Mouse (Mus musculus) thymus, adult 2 months (tissue): ENCODE results near the gene Rimkla. TPM values are rescaled to one million over a fixed set of nuclear protein-coding genes. Genes with fewer than 3 reads are reported as not detected.
A peak's percentile ranks its signal among the peaks of the same experiment; 100 is the strongest.

Experiments
- DNase-seq: peaks from one replicate; pipeline ENCODE4 v3.0.0; 2021
- H3K27ac ChIP-seq: fragments of 200-500 bp; 2 replicates; pipeline ENCODE4 v1.5.1; 2012; ENCODE audit warnings: low read length, control low read depth; ENCODE audit not compliant: control insufficient read depth, insufficient read depth
- H3K27me3 ChIP-seq: fragments of 200-500 bp; 2 replicates; pipeline ENCODE4 v1.6.1; 2012; ENCODE audit warnings: mild to moderate bottlenecking, low read length, moderate library complexity, mixed read lengths; ENCODE audit not compliant: control insufficient read depth, insufficient read depth
- H3K36me3 ChIP-seq: fragments of 200-500 bp; 2 replicates; pipeline ENCODE4 v1.6.1; 2012; ENCODE audit warnings: mild to moderate bottlenecking, low read length, moderate library complexity; ENCODE audit not compliant: control insufficient read depth, insufficient read depth
- H3K4me1 ChIP-seq: fragments of 200-500 bp; replicated peaks from 2 replicates; pipeline ENCODE4 v1.6.1; 2012; ENCODE audit warnings: low read length; ENCODE audit not compliant: control insufficient read depth, insufficient read depth
- H3K4me3 ChIP-seq: fragments of 200-500 bp; 2 replicates; pipeline ENCODE4 v1.5.1; 2012; ENCODE audit warnings: mild to moderate bottlenecking, low read length, control low read depth, moderate library complexity; ENCODE audit not compliant: control insufficient read depth, insufficient read depth
- CTCF ChIP-seq: fragments of 200-500 bp; IDR thresholded peaks from 2 replicates; pipeline ENCODE4 v1.5.1; 2012; ENCODE audit warnings: mild to moderate bottlenecking, control low read depth, low read length, moderate library complexity, borderline replicate concordance; ENCODE audit not compliant: control insufficient read depth, poor library complexity, insufficient read depth; ENCODE audit errors: extremely low read depth
- POLR2A ChIP-seq: fragments of 200-500 bp; IDR thresholded peaks from 2 replicates; pipeline ENCODE4 v1.6.1; 2012; ENCODE audit warnings: mild to moderate bottlenecking, low read length, control low read depth, moderate library complexity; ENCODE audit not compliant: control insufficient read depth, poor library complexity, insufficient read depth; ENCODE audit errors: extremely low read depth
- WGBS: fragments of 180-500 bp; shearing (Covaris S2); methylation state at CpG from one replicate; pipeline ENCODE4 v1.1.7; 2018; 5-methylcytosine and 5-hydroxymethylcytosine counted together
- polyA plus RNA-seq: library from polyadenylated mRNA; depleted of rRNA; stranded (reverse); fragments of >200 nt; gene quantifications from 2 replicates; pipeline ENCODE4 v1.2.3, GENCODE M21; 2012; rRNA removed

Gene Rimkla
- polyA plus RNA-seq, 1 experiment = 1.8 TPM

DNA sequence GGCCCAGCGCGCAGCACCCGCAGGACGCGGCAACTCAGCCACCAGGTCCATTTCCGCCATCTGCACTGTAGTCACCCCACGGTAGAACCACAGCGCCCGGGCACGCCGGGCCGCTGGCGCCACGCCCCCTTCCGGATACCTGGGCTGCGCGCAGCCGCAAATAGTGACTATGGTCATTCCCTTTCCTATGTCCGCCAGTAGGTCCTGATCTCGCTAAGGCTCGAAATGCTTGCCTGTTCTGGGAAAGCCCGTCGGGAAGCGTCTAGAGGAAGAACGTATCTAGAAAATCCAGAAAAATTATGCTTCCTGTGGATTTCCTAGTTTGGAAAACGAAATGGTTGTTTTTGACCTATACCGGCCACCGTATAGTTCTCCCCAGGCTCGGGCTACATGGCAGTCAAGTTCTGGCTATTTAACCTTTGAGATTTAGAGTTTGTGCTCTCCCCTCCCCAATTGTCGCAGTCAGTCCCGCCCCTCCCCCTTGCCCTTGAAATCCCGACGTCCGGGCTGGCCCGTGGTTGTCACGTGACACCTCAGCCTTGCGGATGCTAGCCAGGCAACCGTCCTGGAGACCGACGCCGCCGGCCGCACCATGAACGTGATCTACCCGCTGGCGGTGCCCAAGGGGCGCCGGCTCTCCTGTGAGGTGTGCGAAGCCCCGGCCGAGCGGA lies 70.0 kb downstream of the Rimkla start, which contains the start of the genes Ppcs and Zmynd12:
TSS of gene Ppcs (minus strand) at position 127 of the 671 bp plus-strand sequence.
TSS of gene Zmynd12 (plus strand) at position 521 of the 671 bp plus-strand sequence.
- Histone ChIP-seq H3K36me3 (no peaks in the 10 kb centered on the region), H3K4me1 (peaks cover 9% of the 10 kb centered on the region), H3K4me3 (peak within 1 kb of the TSS; percentile 55), H3K27me3 (no peaks in the 10 kb centered on the region), H3K27ac (peak within 1 kb of the TSS; percentile 63; the same call in 1 of the 2 replicates)
- WGBS = under 1% methylated on average over 52 of the region's 52 CpGs
- TF ChIP-seq POLR2A (peak; percentile 65; the same call in 1 of the 2 replicates), CTCF (peak; percentile 49; the same call in 1 of the 2 replicates)
- peak; percentile 90 for DNase-seq

DNA sequence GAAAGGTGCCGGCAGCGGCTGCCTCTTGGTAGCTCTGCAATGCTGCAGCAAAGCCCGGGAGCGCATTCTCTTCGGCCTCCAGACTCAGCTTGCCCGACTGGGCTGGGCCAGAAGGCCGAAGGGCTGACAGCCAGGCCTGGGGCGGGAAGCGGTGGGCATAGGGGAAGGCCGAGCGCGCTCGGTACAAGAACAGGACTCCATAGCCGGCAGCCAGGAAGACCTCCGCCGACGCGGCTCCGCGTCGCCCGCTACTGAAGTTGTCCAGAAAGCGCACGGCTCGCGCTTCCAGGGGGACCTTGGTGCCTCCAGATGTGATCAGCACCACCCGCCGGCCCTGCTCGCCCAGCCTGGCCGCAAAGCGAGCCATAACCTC lies 70.5 kb downstream of the Rimkla start:
- Histone ChIP-seq H3K27me3 (no peaks in the 10 kb centered on the region), H3K4me1 (peaks cover 9% of the 10 kb centered on the region), H3K36me3 (no peaks in the 10 kb centered on the region), H3K27ac (no peak overlapping the region), H3K4me3 (peak overlapping the region; percentile 55)
- WGBS = 2% methylated on average over 31 of the region's 31 CpGs
- DNase-seq = no peak
- no peak for TF ChIP-seq CTCF
- TF ChIP-seq POLR2A = no peak

GRCm38 (mm10) chr4:119421191-119421590 lies 71.2 kb downstream of the Rimkla start:
- Histone ChIP-seq H3K4me1 (peaks cover 9% of the 10 kb centered on the region), H3K4me3 (no peak overlapping the region), H3K27ac (no peak overlapping the region), H3K27me3 (no peaks in the 10 kb centered on the region), H3K36me3 (no peaks in the 10 kb centered on the region)
- WGBS = 71% methylated on average over 3 of the region's 3 CpGs
- DNase-seq = no peak
- TF ChIP-seq POLR2A (no peak), CTCF (no peak)

DNA sequence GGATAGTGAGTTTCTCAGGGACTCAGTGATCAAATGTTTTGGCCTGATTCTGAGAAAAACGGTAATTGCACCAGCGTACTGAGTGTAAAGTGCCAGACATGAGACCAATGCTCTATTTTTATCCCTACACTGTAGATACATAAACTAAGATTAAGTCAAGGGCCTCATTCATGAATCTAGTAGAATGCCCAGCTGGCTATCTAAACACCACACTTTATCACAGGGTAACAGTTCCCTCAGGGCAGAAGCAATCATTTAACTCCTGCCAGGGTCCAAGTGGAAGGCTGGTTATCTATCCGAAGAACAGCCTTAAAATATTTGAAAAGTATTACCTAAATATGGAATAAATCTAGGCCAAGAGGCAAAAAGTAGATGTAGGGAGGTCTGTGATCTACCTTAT lies 74.5 kb downstream of the Rimkla start:
- H3K4me3 ChIP-seq = no peak overlapping the region
- peaks cover 15% of the 10 kb centered on the region for H3K4me1 ChIP-seq
- DNase-seq = no peak
- TF ChIP-seq POLR2A = no peak
- H3K27ac ChIP-seq = no peak overlapping the region
- H3K36me3 ChIP-seq = no peaks in the 10 kb centered on the region
- WGBS = 98% methylated on average over 3 of the region's 3 CpGs
- no peaks in the 10 kb centered on the region for H3K27me3 ChIP-seq

DNA sequence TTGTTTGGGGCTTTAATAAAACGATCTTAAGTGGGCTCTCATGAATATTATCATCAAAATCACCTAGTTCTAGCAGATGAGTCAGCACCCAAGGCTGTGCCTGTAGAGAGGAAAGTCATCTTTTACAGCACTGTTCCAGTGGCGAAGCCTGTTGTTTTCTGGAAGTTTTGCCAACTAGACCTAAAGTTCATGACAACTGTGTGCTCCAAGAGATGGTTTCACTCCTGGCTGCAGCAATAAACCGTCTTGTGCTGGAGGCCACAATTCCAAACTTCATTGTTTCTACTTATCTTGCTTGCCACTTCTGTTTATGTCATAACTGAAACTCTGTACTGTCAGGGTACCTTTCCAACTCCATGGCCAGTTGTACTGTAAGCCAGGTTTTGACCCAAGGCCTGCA lies 75.2 kb downstream of the Rimkla start:
- no peak overlapping the region for H3K27ac ChIP-seq
- DNase-seq = no peak

More for the DNA sequence above, 75.2 kb downstream of the Rimkla start:
- H3K4me1 ChIP-seq = peaks cover 19% of the 10 kb centered on the region
- H3K4me3 ChIP-seq = no peak overlapping the region
- TF ChIP-seq CTCF (no peak), POLR2A (no peak)
- no peaks in the 10 kb centered on the region for H3K27me3 ChIP-seq
- WGBS = 90% methylated on average over 3 of the region's 3 CpGs
- H3K36me3 ChIP-seq = no peaks in the 10 kb centered on the region

Other genes with a start within 250 kb of the Rimkla start
- gene Cldn19, start 237.2 kb downstream of the Rimkla start, polyA plus RNA-seq = 0.18 and 0.50 TPM in 2 replicates
- 156 and 199 TPM in 2 replicates for gene Ybx1, start 198.0 kb downstream of the Rimkla start, polyA plus RNA-seq
- gene Ppih, start 172.1 kb downstream of the Rimkla start, polyA plus RNA-seq = 21.2 and 26.6 TPM in 2 replicates
- 3.4 and 3.7 TPM in 2 replicates for gene Ccdc30, start 77.1 kb downstream of the Rimkla start, polyA plus RNA-seq
- gene Ppcs, start 70.2 kb downstream of the Rimkla start, polyA plus RNA-seq = 20.1 and 21.8 TPM in 2 replicates
- 0.35 and 0.55 TPM in 2 replicates for gene Zmynd12, start 69.8 kb downstream of the Rimkla start, polyA plus RNA-seq
- gene Foxj3, start 44.4 kb upstream of the Rimkla start, polyA plus RNA-seq = 27.2 and 31.2 TPM in 2 replicates
- 4.4 and 7.1 TPM in 2 replicates for gene Frg2f1, start 46.9 kb upstream of the Rimkla start, polyA plus RNA-seq
- gene Guca2a, start 145.1 kb upstream of the Rimkla start, polyA plus RNA-seq = 0.54 and 0.75 TPM in 2 replicates
- 1.7 and 2.7 TPM in 2 replicates for gene Guca2b, start 166.3 kb upstream of the Rimkla start, polyA plus RNA-seq
- 40.0 and 65.7 TPM in 2 replicates for gene Hivep3, start 241.2 kb upstream of the Rimkla start, polyA plus RNA-seq